Mouse (Mus musculus): Measurements from ENCODE around the gene Cep85l.

Cep85l gene

GRCm38 (mm10) chr10:53379709-53380106 lies at the start of gene Cep85l:
Cep85l (minus strand) TSS chr10:53379947.
- peak; percentile 91 for DNase-seq (ENCODE audit: low spot score)

GRCm38 (mm10) chr10:53428695-53429447 lies 49.1 kb upstream of the Cep85l start:
- DNase-seq (ENCODE audit: low spot score) = no peak

- no peak for DNase-seq (ENCODE audit: low spot score)
Observed at GRCm38 (mm10) chr10:53426524-53426923, 46.8 kb upstream of the Cep85l start.

- no peak for DNase-seq (ENCODE audit: low spot score)
Observed at GRCm38 (mm10) chr10:53423091-53423490, 43.3 kb upstream of the Cep85l start.

- no peak for DNase-seq (ENCODE audit: low spot score)
Observed at GRCm38 (mm10) chr10:53422206-53422605, 42.5 kb upstream of the Cep85l start.

- DNase-seq (ENCODE audit: low spot score) = no peak
Observed at GRCm38 (mm10) chr10:53421613-53422012, 41.9 kb upstream of the Cep85l start.

- DNase-seq (ENCODE audit: low spot score) = no peak
Observed at GRCm38 (mm10) chr10:53420069-53420468, 40.3 kb upstream of the Cep85l start.

- no peak for DNase-seq (ENCODE audit: low spot score)
Observed at GRCm38 (mm10) chr10:53419139-53419935, 39.6 kb upstream of the Cep85l start.

GRCm38 (mm10) chr10:53417015-53417414 lies 37.3 kb upstream of the Cep85l start:
- no peak for DNase-seq (ENCODE audit: low spot score)

- no peak for DNase-seq (ENCODE audit: low spot score)
Observed at GRCm38 (mm10) chr10:53416152-53416712, 36.5 kb upstream of the Cep85l start.

GRCm38 (mm10) chr10:53415252-53415651 lies 35.5 kb upstream of the Cep85l start:
- no peak for DNase-seq (ENCODE audit: low spot score)

- no peak for DNase-seq (ENCODE audit: low spot score)
Observed at GRCm38 (mm10) chr10:53414092-53415085, 34.6 kb upstream of the Cep85l start.

- no peak for DNase-seq (ENCODE audit: low spot score)
Observed at GRCm38 (mm10) chr10:53412936-53413335, 33.2 kb upstream of the Cep85l start.

GRCm38 (mm10) chr10:53412165-53412564 lies 32.4 kb upstream of the Cep85l start:
- no peak for DNase-seq (ENCODE audit: low spot score)

GRCm38 (mm10) chr10:53410831-53411230 lies 31.1 kb upstream of the Cep85l start:
- no peak for DNase-seq (ENCODE audit: low spot score)

- no peak for DNase-seq (ENCODE audit: low spot score)
Observed at GRCm38 (mm10) chr10:53407422-53407821, 27.7 kb upstream of the Cep85l start.

GRCm38 (mm10) chr10:53406845-53407244 lies 27.1 kb upstream of the Cep85l start:
- DNase-seq (ENCODE audit: low spot score) = no peak

- no peak for DNase-seq (ENCODE audit: low spot score)
Observed at GRCm38 (mm10) chr10:53402293-53402692, 22.5 kb upstream of the Cep85l start.

- DNase-seq (ENCODE audit: low spot score) = no peak
Observed at GRCm38 (mm10) chr10:53399053-53399452, 19.3 kb upstream of the Cep85l start.

- DNase-seq (ENCODE audit: low spot score) = peak; percentile 51
Observed at GRCm38 (mm10) chr10:53398540-53398902, 18.8 kb upstream of the Cep85l start.

- DNase-seq (ENCODE audit: low spot score) = no peak
Observed at GRCm38 (mm10) chr10:53397846-53398539, 18.2 kb upstream of the Cep85l start.

Measured in retina, embryonic 14.5 days (tissue).